Mouse (Mus musculus): ENCODE measurements at regions not wholly inside any gene's neighbourhood (a gene's known extent, or its start where the extent isn't known, plus 50 kb on each side); places are given as distances from the start of the nearest gene placed in this dataset.
A peak's percentile ranks its signal among the peaks of the same experiment; 100 is the strongest.

GRCm38 (mm10) chr11:25124458-25124857, 1046.6 kb downstream of the Bcl11a start:
- 57% methylated on average over 2 of the region's 2 CpGs for WGBS
- H3K36me3 ChIP-seq (ENCODE audit: control insufficient read depth, insufficient read depth, low read length), result no peaks in the 10 kb centered on the region
- no peak overlapping the region for H3K4me3 ChIP-seq (ENCODE audit: low read length)
- no peak for ATAC-seq
- no peaks in the 10 kb centered on the region for H3K9me3 ChIP-seq (ENCODE audit: control insufficient read depth, low read length)
- no peak overlapping the region for H3K27ac ChIP-seq (ENCODE audit: low read depth, low read length)
- no peaks in the 10 kb centered on the region for H3K4me1 ChIP-seq (ENCODE audit: control insufficient read depth, insufficient read depth, low read depth, low read length)
- H3K9ac ChIP-seq (ENCODE audit: low read depth, low read length), result no peak overlapping the region
- H3K4me2 ChIP-seq (ENCODE audit: low read length), result no peak overlapping the region
- no peaks in the 10 kb centered on the region for H3K27me3 ChIP-seq (replicated peaks; ENCODE audit: control insufficient read depth, insufficient read depth, low read length)

DNA sequence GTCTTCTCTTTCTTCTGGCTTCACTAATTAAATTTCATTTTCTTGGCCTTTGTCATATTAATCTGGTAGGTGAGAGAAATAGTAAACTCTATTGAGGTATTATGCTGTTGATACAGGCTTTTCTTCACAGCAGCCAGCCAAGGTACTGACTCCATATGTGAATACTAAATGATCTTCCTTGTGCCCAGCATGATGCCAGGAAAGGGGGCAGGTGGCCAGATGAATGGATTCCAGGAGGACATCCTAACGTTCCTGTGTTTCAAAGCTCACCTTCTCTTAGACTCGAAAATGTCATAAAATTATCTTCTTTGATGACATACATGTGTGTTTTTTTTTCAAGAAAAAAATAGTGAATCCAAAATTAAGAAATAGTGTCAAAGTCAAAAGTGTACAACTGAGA, 1064.4 kb downstream of the Bcl11a start:
- no peaks in the 10 kb centered on the region for H3K4me1 ChIP-seq (ENCODE audit: control insufficient read depth, insufficient read depth, low read depth, low read length)
- no peak overlapping the region for H3K27ac ChIP-seq (ENCODE audit: low read depth, low read length)
- no peaks in the 10 kb centered on the region for H3K36me3 ChIP-seq (ENCODE audit: control insufficient read depth, insufficient read depth, low read length)
- no peak for ATAC-seq
- no peaks in the 10 kb centered on the region for H3K27me3 ChIP-seq (replicated peaks; ENCODE audit: control insufficient read depth, insufficient read depth, low read length)
- H3K9me3 ChIP-seq (ENCODE audit: control insufficient read depth, low read length), result no peaks in the 10 kb centered on the region
- no peak overlapping the region for H3K9ac ChIP-seq (ENCODE audit: low read depth, low read length)
- H3K4me2 ChIP-seq (ENCODE audit: low read length), result no peak overlapping the region
- 61% methylated on average over 2 of the region's 2 CpGs for WGBS
- H3K4me3 ChIP-seq (ENCODE audit: low read length), result no peak overlapping the region

- Histone ChIP-seq H3K27ac (ENCODE audit: low read depth, low read length) (no peak overlapping the region), H3K4me1 (ENCODE audit: control insufficient read depth, insufficient read depth, low read depth, low read length) (no peaks in the 10 kb centered on the region), H3K9me3 (ENCODE audit: control insufficient read depth, low read length) (no peaks in the 10 kb centered on the region), H3K4me3 (ENCODE audit: low read length) (no peak overlapping the region), H3K9ac (ENCODE audit: low read depth, low read length) (no peak overlapping the region), H3K36me3 (ENCODE audit: control insufficient read depth, insufficient read depth, low read length) (no peaks in the 10 kb centered on the region), H3K27me3 (replicated peaks; ENCODE audit: control insufficient read depth, insufficient read depth, low read length) (no peaks in the 10 kb centered on the region), H3K4me2 (ENCODE audit: low read length) (no peak overlapping the region)
- no peak for ATAC-seq
- WGBS, result 79% methylated on average over 4 of the region's 4 CpGs
These were observed 1065.0 kb downstream of the Bcl11a start for GRCm38 (mm10) chr11:25142833-25143232.

GRCm38 (mm10) chr11:25147287-25147686, 1063.3 kb downstream of the 5730522E02Rik start:
- Histone ChIP-seq H3K4me2 (ENCODE audit: low read length) (no peak overlapping the region), H3K27ac (ENCODE audit: low read depth, low read length) (no peak overlapping the region), H3K36me3 (ENCODE audit: control insufficient read depth, insufficient read depth, low read length) (no peaks in the 10 kb centered on the region), H3K27me3 (replicated peaks; ENCODE audit: control insufficient read depth, insufficient read depth, low read length) (no peaks in the 10 kb centered on the region), H3K9ac (ENCODE audit: low read depth, low read length) (no peak overlapping the region), H3K9me3 (ENCODE audit: control insufficient read depth, low read length) (no peaks in the 10 kb centered on the region), H3K4me1 (ENCODE audit: control insufficient read depth, insufficient read depth, low read depth, low read length) (no peaks in the 10 kb centered on the region), H3K4me3 (ENCODE audit: low read length) (no peak overlapping the region)
- ATAC-seq, result no peak
- 89% methylated on average over 3 of the region's 3 CpGs for WGBS

DNA sequence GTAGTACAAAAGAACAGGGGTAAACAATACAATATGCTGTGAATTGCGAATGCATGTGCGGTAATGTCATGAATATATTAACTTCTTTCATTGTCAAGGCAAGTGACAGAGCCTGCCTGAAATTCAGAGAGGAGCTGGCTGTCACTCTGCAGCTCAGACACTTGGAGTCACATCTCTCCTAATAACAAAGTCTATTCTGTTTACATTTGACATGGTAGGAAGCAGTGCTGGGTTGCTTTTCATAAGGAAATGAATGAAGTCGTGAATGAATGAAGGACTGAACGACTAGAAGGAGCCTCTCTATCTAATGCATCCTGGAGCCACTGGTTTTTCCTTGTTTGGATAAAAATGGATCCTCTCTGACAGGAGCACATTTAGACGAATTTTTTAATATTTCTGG, 1053.9 kb downstream of the 5730522E02Rik start:
- 11% methylated on average over 5 of the region's 5 CpGs for WGBS
- Histone ChIP-seq H3K27ac (ENCODE audit: low read depth, low read length) (no peak overlapping the region), H3K36me3 (ENCODE audit: control insufficient read depth, insufficient read depth, low read length) (no peaks in the 10 kb centered on the region), H3K4me1 (ENCODE audit: control insufficient read depth, insufficient read depth, low read depth, low read length) (peaks cover 2% of the 10 kb centered on the region; the same call in 1 of the 2 replicates), H3K4me2 (ENCODE audit: low read length) (peak overlapping the region; percentile 52), H3K9ac (ENCODE audit: low read depth, low read length) (no peak overlapping the region), H3K27me3 (replicated peaks; ENCODE audit: control insufficient read depth, insufficient read depth, low read length) (no peaks in the 10 kb centered on the region), H3K9me3 (ENCODE audit: control insufficient read depth, low read length) (no peaks in the 10 kb centered on the region), H3K4me3 (ENCODE audit: low read length) (no peak overlapping the region; the same call in 1 of the 2 replicates)
- peak; percentile 64 for ATAC-seq

GRCm38 (mm10) chr11:25157135-25157860, 1053.3 kb downstream of the 5730522E02Rik start:
- Histone ChIP-seq H3K9me3 (ENCODE audit: control insufficient read depth, low read length) (no peaks in the 10 kb centered on the region), H3K4me1 (ENCODE audit: control insufficient read depth, insufficient read depth, low read depth, low read length) (peaks cover 2% of the 10 kb centered on the region; the same call in 1 of the 2 replicates), H3K27ac (ENCODE audit: low read depth, low read length) (peak overlapping the region; percentile 36; the same call in 1 of the 2 replicates), H3K27me3 (replicated peaks; ENCODE audit: control insufficient read depth, insufficient read depth, low read length) (no peaks in the 10 kb centered on the region), H3K4me3 (ENCODE audit: low read length) (peak overlapping the region; percentile 25), H3K4me2 (ENCODE audit: low read length) (peak overlapping the region; percentile 52), H3K9ac (ENCODE audit: low read depth, low read length) (peak overlapping the region; percentile 2; the same call in 1 of the 2 replicates), H3K36me3 (ENCODE audit: control insufficient read depth, insufficient read depth, low read length) (no peaks in the 10 kb centered on the region)
- 11% methylated on average over 11 of the region's 11 CpGs for WGBS
- peak; percentile 82 for ATAC-seq

- Histone ChIP-seq H3K27ac (ENCODE audit: low read depth, low read length) (no peak overlapping the region), H3K36me3 (ENCODE audit: control insufficient read depth, insufficient read depth, low read length) (no peaks in the 10 kb centered on the region), H3K27me3 (replicated peaks; ENCODE audit: control insufficient read depth, insufficient read depth, low read length) (no peaks in the 10 kb centered on the region), H3K4me3 (ENCODE audit: low read length) (no peak overlapping the region), H3K9ac (ENCODE audit: low read depth, low read length) (no peak overlapping the region), H3K9me3 (ENCODE audit: control insufficient read depth, low read length) (no peaks in the 10 kb centered on the region), H3K4me2 (ENCODE audit: low read length) (no peak overlapping the region), H3K4me1 (ENCODE audit: control insufficient read depth, insufficient read depth, low read depth, low read length) (peaks cover 2% of the 10 kb centered on the region; the same call in 1 of the 2 replicates)
- 60% methylated on average over 3 of the region's 3 CpGs for WGBS
- no peak for ATAC-seq
These were observed 1052.7 kb downstream of the 5730522E02Rik start for GRCm38 (mm10) chr11:25157861-25158245.

- H3K4me2 ChIP-seq (ENCODE audit: low read length), result no peak overlapping the region
- H3K9ac ChIP-seq (ENCODE audit: low read depth, low read length), result no peak overlapping the region
- no peak overlapping the region for H3K4me3 ChIP-seq (ENCODE audit: low read length)
- WGBS, result 100% methylated on average over 1 of the region's 1 CpGs
- ATAC-seq, result no peak
- peaks cover 2% of the 10 kb centered on the region; the same call in 1 of the 2 replicates for H3K4me1 ChIP-seq (ENCODE audit: control insufficient read depth, insufficient read depth, low read depth, low read length)
- no peaks in the 10 kb centered on the region for H3K36me3 ChIP-seq (ENCODE audit: control insufficient read depth, insufficient read depth, low read length)
- H3K9me3 ChIP-seq (ENCODE audit: control insufficient read depth, low read length), result no peaks in the 10 kb centered on the region
- no peak overlapping the region for H3K27ac ChIP-seq (ENCODE audit: low read depth, low read length)
- H3K27me3 ChIP-seq (replicated peaks; ENCODE audit: control insufficient read depth, insufficient read depth, low read length), result no peaks in the 10 kb centered on the region
These were observed 1051.7 kb downstream of the 5730522E02Rik start for GRCm38 (mm10) chr11:25158884-25159283.

- no peaks in the 10 kb centered on the region for H3K36me3 ChIP-seq (ENCODE audit: control insufficient read depth, insufficient read depth, low read length)
- H3K4me1 ChIP-seq (ENCODE audit: control insufficient read depth, insufficient read depth, low read depth, low read length), result no peaks in the 10 kb centered on the region
- H3K4me2 ChIP-seq (ENCODE audit: low read length), result no peak overlapping the region
- H3K27me3 ChIP-seq (replicated peaks; ENCODE audit: control insufficient read depth, insufficient read depth, low read length), result no peaks in the 10 kb centered on the region
- H3K27ac ChIP-seq (ENCODE audit: low read depth, low read length), result no peak overlapping the region
- 67% methylated on average over 1 of the region's 1 CpGs for WGBS
- no peak overlapping the region for H3K4me3 ChIP-seq (ENCODE audit: low read length)
- no peak for ATAC-seq
- H3K9ac ChIP-seq (ENCODE audit: low read depth, low read length), result no peak overlapping the region
- H3K9me3 ChIP-seq (ENCODE audit: control insufficient read depth, low read length), result no peaks in the 10 kb centered on the region
These were observed 1042.6 kb downstream of the 5730522E02Rik start for GRCm38 (mm10) chr11:25167939-25168338.
